Mouse (Mus musculus) lung, adult 18-20 months (tissue): Measurements from ENCODE around the gene Map4.

Experiments
- DNase-seq, 2 experiments: peaks; one replicate each; pipeline ENCODE4 v3.0.0; 2022; ENCODE audit warnings: mixed read lengths in 2 of 2

The Map4 gene

DNA sequence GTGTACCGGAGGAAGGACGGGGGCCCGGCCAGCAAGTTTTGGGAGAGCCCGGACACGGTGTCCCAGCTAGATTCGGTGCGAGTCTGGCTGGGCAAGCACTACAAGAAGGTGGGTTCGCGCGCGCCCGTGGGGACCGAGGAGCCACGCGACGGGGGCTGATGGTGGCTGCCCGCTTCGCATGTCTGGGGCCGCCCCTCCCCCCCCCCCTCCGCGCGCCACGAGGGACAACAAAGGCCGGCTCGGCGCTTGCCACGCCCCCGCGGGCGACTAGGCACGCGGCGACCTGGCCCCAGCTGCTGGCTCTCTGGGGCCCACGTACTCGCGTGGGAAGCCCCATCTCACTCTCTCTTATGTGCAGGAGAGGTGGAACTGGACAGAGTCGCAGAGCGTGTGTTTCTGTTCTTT is 200.9 kb downstream of the Map4 start:
- DNase-seq = peak in 1 of 2 experiments; percentile 51

DNA sequence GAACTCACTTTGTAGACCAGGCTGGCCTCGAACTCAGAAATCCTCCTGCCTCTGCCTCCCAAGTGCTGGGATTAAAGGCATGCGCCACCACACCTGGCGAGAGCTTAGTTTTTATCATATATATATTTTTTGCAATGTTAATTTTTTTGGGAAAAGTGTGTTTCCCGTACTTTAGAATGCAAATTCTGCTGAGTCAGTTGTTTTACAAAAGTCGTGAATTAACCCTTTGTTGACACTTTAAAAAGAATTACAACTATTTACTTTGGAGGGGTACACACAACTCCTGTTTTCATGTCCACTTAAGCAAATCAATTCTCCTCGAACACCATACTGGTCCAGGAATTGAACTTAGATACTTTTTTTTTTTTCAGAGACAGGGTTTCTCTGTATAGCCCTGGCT is 201.7 kb downstream of the Map4 start:
- no peak for DNase-seq
